Mouse (Mus musculus) olfactory bulb, adult 2 months (tissue): ENCODE results near the gene Tmem108.

Experiments
- CTCF ChIP-seq: fragments of 200-500 bp; IDR thresholded peaks from 2 replicates; pipeline ENCODE4 v1.5.1; 2012; ENCODE audit warnings: low read depth, mild to moderate bottlenecking, low read length, moderate library complexity; ENCODE audit not compliant: insufficient read depth
- POLR2A ChIP-seq: fragments of 200-500 bp; IDR thresholded peaks from 2 replicates; pipeline ENCODE4 v1.6.1; 2012; ENCODE audit warnings: mild to moderate bottlenecking, low read depth, low read length, moderate library complexity; ENCODE audit not compliant: insufficient read depth

DNA sequence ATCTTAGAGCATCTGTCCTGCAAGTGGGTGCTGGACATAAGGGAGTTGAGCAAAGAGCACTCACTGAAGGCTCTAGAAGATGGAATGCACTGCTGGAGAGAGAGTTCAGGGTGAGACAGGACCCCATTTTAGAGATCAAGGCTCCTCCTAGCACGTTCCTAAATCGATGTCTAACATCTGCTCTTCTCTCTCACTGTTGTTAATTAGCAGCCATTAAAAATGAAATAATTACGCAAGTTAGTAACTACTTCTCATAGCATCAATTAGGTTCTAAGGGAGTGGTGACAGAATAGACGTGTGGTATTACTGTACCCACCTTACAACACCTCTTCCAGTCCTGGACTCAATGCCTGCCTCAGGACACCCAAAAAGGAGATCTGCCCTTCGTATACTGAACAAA lies 103.7 kb downstream of the Tmem108 start:
- TF ChIP-seq CTCF (no peak), POLR2A (no peak)
